Mouse (Mus musculus): ENCODE data around the gene Fbrs.
"Not testable (repeated sequence)": the region's sequence is repeated elsewhere in the genome, so short reads cannot be mapped to it uniquely, and the experiment has no call there.

The Fbrs gene

DNA sequence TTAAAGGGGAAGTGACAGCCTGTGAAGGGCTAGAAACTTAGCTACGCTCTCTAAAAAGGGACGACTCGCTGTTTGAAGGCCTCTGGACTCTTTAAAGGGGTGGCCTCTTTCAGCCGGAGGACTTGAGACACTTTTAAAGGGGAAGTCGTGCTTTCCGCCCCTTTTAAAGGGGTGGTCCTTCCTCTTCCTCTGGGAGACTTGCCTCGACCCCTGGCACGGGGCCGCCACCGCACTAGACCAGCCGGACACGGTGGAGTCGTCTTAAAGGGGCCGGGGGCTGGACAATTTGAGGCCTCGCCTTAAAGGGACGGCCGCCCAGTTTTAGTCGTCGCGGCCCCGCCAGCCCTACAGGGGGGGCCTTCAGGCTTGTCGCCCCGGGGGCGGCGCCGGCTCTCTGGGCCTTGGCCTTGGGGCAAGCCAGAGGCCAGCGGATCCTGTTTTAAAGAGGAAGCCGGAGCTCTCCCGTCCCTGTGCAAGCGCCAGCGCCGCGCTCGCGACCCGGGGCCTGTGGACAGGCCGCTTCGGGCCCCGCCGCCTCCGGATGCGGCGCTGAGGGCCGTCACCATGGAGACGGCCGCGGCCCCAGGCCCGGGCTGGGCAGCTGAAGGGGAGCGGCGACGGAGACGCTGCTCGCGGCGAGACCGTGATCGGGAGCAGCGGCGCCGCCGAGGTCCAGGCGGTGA lies at the start of gene Fbrs:
Gene Fbrs, plus strand, starts transcription at position 565 of the 683 bp plus-strand sequence.
- peak; percentile 98 to 99 for DNase-seq (ENCODE audit: inconsistent age in 2 of 2, low spot score in 1 of 2)

DNA sequence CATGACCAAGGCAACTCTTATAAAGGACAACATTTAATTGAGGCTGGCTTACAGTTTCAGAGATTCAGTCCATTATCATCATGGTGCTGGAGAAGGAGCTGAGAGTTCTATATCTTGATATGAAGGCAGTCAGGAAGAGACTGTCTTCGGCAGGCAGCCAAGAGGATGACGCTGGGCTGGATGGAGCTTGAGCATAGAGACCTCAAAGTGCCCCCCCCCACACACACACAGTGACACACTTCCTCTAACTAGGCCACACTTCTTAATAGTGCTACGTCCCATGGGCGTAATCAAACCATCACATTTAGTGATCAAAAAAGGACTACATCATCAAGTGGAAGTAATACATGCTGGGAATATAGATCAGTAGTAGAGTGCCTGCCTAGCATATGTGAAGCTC lies 43.8 kb upstream of the Fbrs start:
- DNase-seq (ENCODE audit: inconsistent age in 2 of 2, low spot score in 1 of 2), result no peak

GRCm38 (mm10) chr7:127437724-127438123 lies 41.3 kb upstream of the Fbrs start:
- DNase-seq (ENCODE audit: inconsistent age in 2 of 2, low spot score in 1 of 2), result no peak

GRCm38 (mm10) chr7:127443976-127444375 lies 35.0 kb upstream of the Fbrs start:
- DNase-seq (ENCODE audit: inconsistent age in 2 of 2, low spot score in 1 of 2), result no peak

GRCm38 (mm10) chr7:127448521-127449300 lies 30.3 kb upstream of the Fbrs start, which contains the start of gene Zfp689:
Zfp689 (minus strand) TSS chr7:127449158.
- DNase-seq (ENCODE audit: inconsistent age in 2 of 2, low spot score in 1 of 2), result peak; percentile 94 to 99

- DNase-seq (ENCODE audit: inconsistent age in 2 of 2, low spot score in 1 of 2), result no peak
These were observed 29.0 kb upstream of the Fbrs start for GRCm38 (mm10) chr7:127449966-127450365.

DNA sequence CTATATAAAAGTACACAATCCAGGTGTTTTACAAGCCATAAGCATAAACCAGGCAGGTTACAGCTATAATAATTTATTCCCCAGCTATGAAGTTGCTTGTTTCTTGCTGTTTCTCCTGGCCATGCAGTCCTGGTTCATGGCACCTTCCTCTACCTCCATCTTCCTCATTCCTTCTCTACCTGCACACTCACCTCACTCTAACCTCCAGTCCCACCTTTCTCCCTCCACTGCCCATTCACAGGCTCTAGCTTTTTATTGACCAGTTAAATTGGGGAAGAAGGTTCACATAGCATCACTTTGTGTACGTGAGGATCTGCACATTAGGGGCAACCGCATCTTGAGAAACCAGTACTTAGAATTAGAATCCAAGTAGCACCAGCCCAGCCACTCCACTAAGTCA lies 25.9 kb upstream of the Fbrs start:
- DNase-seq (ENCODE audit: inconsistent age in 2 of 2, low spot score in 1 of 2), result no peak

DNA sequence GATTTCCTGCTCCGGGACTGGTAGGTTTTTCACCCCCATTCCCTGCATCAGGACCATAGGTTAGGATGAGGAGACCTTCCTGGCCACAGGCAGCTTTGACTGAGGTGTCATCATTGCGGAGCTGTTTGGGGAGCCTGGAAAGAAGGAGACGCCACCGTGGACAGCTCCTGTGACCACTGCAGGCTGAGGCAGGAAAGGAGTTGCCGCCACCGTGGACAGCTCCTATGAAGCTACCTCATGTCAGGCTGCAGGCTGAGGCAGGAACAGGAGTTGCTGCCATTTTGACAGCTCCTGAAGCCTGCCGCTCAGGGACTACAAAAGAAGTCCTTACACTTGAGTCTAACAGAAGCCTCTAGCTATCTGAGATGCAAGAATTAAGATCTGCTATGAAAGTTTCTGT lies 24.1 kb upstream of the Fbrs start:
- no peak for DNase-seq (ENCODE audit: inconsistent age in 2 of 2, low spot score in 1 of 2)

GRCm38 (mm10) chr7:127458371-127459122 lies 20.5 kb upstream of the Fbrs start:
- not testable (repeated sequence) for DNase-seq (ENCODE audit: inconsistent age in 2 of 2, low spot score in 1 of 2)

DNA sequence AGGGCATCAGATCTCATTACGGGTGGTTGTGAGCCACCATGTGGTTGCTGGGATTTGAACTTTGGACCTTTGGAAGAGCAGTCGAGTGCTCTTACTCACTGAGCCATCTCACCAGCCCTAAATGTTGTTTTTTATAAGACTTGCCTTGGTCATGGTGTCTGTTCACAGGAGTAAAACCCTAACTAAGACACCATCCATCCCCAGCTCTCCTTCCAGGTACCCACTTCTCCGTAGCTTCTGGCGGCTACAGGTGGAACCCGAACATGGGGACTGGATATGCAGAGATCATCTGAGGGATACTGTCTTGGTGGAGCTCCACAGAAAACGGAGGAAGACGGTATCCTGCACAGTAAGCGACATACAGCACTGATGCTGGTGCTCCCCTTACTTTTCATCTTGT lies 19.7 kb upstream of the Fbrs start, which contains the start of gene Prr14:
Gene Prr14, plus strand, starts transcription at position 301 of the 400 bp plus-strand sequence.
- DNase-seq (ENCODE audit: inconsistent age in 2 of 2, low spot score in 1 of 2), result not testable (repeated sequence)

- DNase-seq (ENCODE audit: inconsistent age in 2 of 2, low spot score in 1 of 2), result no peak
These were observed 13.8 kb upstream of the Fbrs start for GRCm38 (mm10) chr7:127465191-127465590.

DNA sequence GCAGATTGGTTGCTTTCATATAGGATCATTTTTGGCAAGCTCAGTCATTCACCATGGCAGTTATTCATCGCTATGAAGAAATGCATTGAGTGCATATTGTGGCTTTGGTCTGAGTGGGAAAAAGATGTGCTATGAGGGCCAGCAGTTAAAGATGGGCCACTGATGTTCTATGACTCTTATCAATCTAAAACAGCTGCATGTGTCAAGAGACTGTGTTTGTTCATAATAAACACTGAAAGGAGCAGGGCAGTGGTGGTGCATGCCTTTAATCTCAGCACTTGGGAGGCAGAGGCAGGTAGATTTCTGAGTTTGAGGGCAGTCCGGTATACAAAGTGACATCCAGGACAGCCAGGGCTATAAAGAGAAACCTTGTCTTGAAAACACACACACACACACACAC lies 13.3 kb upstream of the Fbrs start:
- not testable (repeated sequence) for DNase-seq (ENCODE audit: inconsistent age in 2 of 2, low spot score in 1 of 2)

DNA sequence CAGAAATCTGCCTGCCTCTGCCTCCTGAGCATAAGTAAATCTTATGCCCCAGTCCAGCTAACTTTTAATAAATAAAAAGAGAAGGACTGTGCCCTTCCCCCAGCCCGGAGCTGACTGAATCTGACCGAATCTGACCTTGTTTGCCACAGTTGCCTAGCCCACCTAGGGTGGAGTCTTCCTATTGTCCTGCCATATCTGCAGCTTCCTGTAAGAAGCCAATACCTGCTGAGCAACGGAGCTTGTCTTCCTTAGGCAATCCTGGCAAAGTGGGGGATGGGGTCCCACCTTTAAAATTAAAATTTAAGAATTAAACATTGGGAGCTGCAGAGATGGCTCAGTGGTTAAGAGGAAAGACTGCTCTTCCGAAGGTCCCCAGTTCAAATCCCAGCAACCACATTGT lies 12.4 kb upstream of the Fbrs start:
- DNase-seq (ENCODE audit: inconsistent age in 2 of 2, low spot score in 1 of 2), result no peak

DNA sequence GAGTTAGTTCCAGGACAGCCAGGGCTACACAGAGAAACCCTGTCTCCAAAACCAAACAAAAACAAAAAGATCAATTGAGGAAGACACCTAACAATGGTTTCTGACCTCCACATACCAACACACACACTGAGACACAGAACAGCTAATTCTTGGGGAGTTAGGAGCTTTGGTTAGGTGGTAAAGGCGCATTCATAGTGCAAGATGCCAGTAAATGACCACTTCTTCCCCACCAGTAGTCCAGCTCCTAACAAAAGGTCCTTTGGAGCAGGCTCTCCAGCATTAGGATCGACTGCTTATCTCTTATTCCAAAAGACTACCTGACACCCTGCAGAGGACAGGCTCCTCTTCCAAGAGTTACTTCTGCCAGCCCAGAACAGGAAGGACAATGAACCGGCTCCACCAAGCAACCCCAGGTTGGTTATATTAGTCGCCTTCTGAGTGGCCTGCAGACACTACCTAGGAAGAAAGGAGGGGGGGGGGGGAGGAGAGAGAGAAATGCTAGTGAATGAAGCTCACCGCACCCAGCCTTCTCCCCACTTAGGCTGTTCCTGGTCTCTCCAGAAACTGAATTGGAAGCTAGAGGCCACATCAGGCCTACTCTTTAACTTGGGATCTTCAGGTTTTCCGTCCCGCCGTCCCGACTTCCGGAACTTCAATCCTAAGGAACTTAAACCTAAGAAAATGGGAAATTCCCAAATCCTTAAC lies 8.8 kb upstream of the Fbrs start:
- DNase-seq (ENCODE audit: inconsistent age in 2 of 2, low spot score in 1 of 2), result peak; percentile 43 to 78

DNA sequence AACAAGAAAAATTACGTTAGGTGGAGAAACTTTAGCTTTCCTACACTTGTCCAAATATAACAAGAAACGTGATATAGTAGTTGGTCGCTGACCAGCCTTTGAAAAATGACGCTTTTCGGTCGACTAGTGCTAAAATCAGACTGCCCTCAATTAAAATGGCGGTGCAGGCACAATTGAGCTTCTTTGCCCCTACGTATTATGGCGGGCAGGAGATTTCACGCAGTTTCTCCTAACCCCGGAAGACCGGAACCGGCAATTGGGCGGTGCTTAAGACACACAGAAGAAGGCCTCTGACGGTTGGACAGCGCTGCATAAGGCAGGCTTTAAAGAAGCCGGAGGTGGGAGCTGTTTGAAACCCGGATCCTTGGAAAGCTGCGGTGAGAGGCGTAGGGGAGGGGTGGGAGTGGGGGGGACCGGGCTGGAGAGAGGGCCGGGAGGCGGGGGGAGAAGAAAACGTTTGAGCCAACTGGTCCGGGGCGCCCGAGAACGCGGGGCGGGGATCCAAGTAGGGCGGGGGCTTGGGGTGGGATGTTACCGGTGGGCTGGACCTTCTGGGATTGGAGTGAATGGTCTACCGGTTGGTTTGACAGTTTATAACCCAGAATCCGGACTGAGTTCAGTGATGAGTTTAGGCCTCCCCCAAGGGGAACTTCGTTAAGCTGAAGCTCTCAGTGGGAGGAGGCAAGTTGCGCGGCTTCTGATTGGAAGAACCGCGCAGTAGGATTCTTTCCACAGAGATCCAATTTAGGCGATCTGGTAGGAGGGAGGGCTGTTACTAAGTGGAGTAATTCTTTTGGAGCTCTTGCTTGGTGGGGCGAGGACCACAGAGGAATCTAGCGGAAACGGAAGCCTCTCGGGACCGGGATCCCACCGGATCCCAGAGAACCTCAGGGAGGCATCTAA lies 8.0 kb upstream of the Fbrs start:
- peak; percentile 94 to 97 for DNase-seq (ENCODE audit: inconsistent age in 2 of 2, low spot score in 1 of 2)

GRCm38 (mm10) chr7:127471646-127472010 lies 7.4 kb upstream of the Fbrs start:
- DNase-seq (ENCODE audit: inconsistent age in 2 of 2, low spot score in 1 of 2), result no peak

GRCm38 (mm10) chr7:127472060-127472459 lies 6.9 kb upstream of the Fbrs start:
- no peak for DNase-seq (ENCODE audit: inconsistent age in 2 of 2, low spot score in 1 of 2)

DNA sequence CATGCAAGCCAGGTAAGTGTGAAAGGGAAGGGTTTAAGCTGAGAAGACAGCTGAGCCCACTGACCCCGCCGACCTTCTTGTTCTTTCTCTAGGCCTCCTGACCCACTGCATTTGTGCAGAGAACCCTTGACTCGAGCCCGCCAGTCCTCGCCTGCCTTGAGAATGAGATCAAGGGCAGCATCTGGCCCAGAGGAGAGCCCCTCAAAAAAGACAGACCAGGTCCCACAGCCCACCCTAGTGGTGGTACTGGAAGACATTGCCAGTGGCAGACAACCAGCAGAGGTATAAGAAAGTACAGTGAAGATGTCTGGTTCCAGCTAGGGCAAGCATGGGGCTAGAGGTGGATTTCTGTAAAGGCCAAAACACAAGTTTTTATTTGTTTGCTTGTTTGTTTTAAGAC lies 5.3 kb upstream of the Fbrs start:
- no peak for DNase-seq (ENCODE audit: inconsistent age in 2 of 2, low spot score in 1 of 2)

GRCm38 (mm10) chr7:127474378-127475070 lies 4.5 kb upstream of the Fbrs start:
- DNase-seq (ENCODE audit: inconsistent age in 2 of 2, low spot score in 1 of 2), result no peak

Data from adrenal gland, adult (tissue).